Mouse (Mus musculus) lung, embryonic 15.5 days (tissue): ENCODE data around the gene Aldh3b1. TPM values are rescaled to one million over a fixed set of nuclear protein-coding genes. Genes with fewer than 3 reads are reported as not detected.

Experiments
- ATAC-seq: fragments of 200-750 bp; cut with Nextera tagmentation; 2 replicates; pipeline ENCODE4 v1.8.0; 2017; ENCODE audit warnings: moderate number of reproducible peaks, borderline replicate concordance; ENCODE audit not compliant: low FRiP score, low TSS enrichment; ENCODE audit errors: extremely low read depth
- H3K27ac ChIP-seq: fragments of 300-500 bp; sonication (generic); 2 replicates; pipeline ENCODE4 v1.5.1; 2015; ENCODE audit warnings: moderate library complexity, mild to moderate bottlenecking, inconsistent platforms
- H3K27me3 ChIP-seq: fragments of 300-500 bp; sonication (generic); 2 replicates; pipeline ENCODE4 v1.6.1; 2015; ENCODE audit warnings: inconsistent platforms
- H3K36me3 ChIP-seq: fragments of 300-500 bp; sonication (generic); 2 replicates; pipeline ENCODE4 v1.6.1; 2015; ENCODE audit warnings: inconsistent platforms
- H3K4me1 ChIP-seq: fragments of 300-500 bp; sonication (generic); 2 replicates; pipeline ENCODE4 v1.6.1; 2015; ENCODE audit warnings: inconsistent platforms
- H3K4me2 ChIP-seq: fragments of 300-500 bp; sonication (generic); 2 replicates; pipeline ENCODE4 v1.6.1; 2015; ENCODE audit warnings: inconsistent platforms, mild to moderate bottlenecking, moderate library complexity
- H3K4me3 ChIP-seq: fragments of 300-500 bp; sonication (generic); 2 replicates; pipeline ENCODE4 v1.5.1; 2015; ENCODE audit warnings: mild to moderate bottlenecking, inconsistent platforms
- H3K9ac ChIP-seq: fragments of 300-500 bp; sonication (generic); 2 replicates; pipeline ENCODE4 v1.6.1; 2015; ENCODE audit warnings: inconsistent platforms
- H3K9me3 ChIP-seq: fragments of 300-500 bp; sonication (generic); 2 replicates; pipeline ENCODE4 v1.6.1; 2016; ENCODE audit warnings: inconsistent platforms
- WGBS: fragments of 180-500 bp; shearing (Covaris S2); methylation state at CpG from one replicate; pipeline ENCODE4 v1.1.7; 2015; 5-methylcytosine and 5-hydroxymethylcytosine counted together
- polyA plus RNA-seq: library from polyadenylated mRNA; unstranded; fragments of >200 nt; fragmentation: Nextera tagmentation; extraction: Ambion mirVana; gene quantifications from 2 replicates; pipeline ENCODE4 v1.2.1, GENCODE M21; 2015

Aldh3b1 gene
- polyA plus RNA-seq, 1 experiment from 2014 or later: 4.6 TPM

GRCm38 (mm10) chr19:3890181-3890580, 39.4 kb downstream of the Aldh3b1 start:
- H3K4me1 ChIP-seq: peaks cover 1% of the 10 kb centered on the region
- ATAC-seq: no peak
- 76% methylated on average over 8 of the region's 8 CpGs for WGBS
- H3K4me3 ChIP-seq: no peak overlapping the region
- H3K4me2 ChIP-seq: no peak overlapping the region
- peaks cover 79% of the 10 kb centered on the region for H3K36me3 ChIP-seq
- H3K27ac ChIP-seq: no peak overlapping the region
- no peak overlapping the region for H3K9ac ChIP-seq
- H3K27me3 ChIP-seq: no peaks in the 10 kb centered on the region
- H3K9me3 ChIP-seq: no peaks in the 10 kb centered on the region

DNA sequence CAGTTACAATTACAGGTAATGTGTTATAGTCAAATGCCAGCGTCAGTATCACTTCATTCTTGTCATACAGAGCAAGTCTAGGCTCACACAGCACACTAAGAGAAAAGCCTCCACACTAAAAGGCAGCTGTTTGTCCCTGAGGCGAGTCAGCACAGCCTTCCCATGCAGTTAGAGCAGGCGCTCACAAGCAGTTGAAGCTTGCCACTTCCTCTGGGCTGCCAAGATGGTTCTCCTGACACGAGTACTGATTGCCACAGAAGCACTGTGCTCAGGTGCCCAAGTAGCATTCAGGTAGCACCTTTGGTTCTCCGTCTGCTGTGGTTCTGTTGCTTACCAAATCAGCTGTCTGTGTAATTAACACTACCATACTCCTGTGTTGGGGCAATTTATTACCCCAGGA, 40.5 kb downstream of the Aldh3b1 start:
- WGBS: 77% methylated on average over 5 of the region's 5 CpGs
- H3K27ac ChIP-seq: no peak overlapping the region
- no peaks in the 10 kb centered on the region for H3K9me3 ChIP-seq
- ATAC-seq: no peak
- peaks cover 69% of the 10 kb centered on the region for H3K36me3 ChIP-seq
- H3K27me3 ChIP-seq: no peaks in the 10 kb centered on the region
- H3K4me2 ChIP-seq: no peak overlapping the region
- H3K9ac ChIP-seq: no peak overlapping the region
- no peak overlapping the region for H3K4me3 ChIP-seq
- H3K4me1 ChIP-seq: peaks cover 12% of the 10 kb centered on the region

DNA sequence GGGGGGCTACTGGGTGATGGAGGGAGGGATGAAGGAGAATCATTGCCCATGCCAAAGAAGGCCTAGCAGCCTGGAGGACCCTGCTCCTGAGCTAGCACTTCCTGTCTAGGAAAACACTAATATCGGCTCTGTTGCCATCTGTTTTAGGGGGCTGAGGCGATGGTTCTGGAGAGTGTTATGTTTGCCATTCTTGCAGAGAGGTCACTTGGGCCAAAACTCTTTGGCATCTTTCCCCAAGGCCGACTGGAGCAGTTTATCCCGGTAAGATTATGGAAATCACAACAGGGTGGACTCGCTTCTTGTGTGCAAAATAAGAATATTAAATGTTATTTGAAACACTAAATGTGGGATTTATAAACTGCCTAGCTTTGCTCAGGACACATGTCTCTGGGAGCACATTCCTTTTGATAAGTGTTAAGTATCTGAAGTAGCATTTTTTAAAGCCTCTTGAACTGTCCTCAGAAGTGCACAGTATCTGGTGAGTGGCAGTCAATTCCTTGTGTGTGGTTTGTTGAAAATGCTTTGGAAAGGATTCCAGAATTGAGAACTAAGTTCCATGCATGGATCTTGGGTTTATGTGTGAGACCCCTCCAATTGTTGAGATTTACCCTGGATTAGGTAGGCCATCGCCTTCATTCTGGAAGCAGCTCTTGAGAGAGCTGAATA, 45.1 kb downstream of the Aldh3b1 start:
- Histone ChIP-seq H3K27ac (peak overlapping the region; percentile 71), H3K4me3 (no peak overlapping the region), H3K27me3 (no peaks in the 10 kb centered on the region), H3K9me3 (no peaks in the 10 kb centered on the region), H3K9ac (no peak overlapping the region), H3K36me3 (peaks cover 26% of the 10 kb centered on the region), H3K4me2 (no peak overlapping the region), H3K4me1 (peaks cover 38% of the 10 kb centered on the region)
- WGBS: 33% methylated on average over 6 of the region's 6 CpGs
- ATAC-seq: no peak

DNA sequence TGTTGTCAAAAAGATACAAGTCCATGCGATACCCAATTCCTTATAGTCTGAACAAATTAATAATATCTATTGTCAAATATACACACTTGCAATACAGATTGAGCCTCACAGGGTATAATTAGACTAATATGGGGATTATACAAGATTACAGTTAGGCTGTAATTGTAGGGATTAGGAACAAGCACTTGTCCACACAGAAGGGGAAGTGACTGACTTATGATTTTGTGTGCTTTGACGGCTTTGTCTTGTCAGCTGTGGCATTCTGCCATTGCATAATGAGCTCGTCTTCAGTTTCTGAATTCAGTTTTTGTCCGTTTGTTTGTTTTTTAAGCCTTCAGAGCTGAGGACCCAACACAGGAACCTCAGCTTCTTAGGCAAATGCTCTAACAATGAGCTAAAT, 47.4 kb downstream of the Aldh3b1 start:
- no peak for ATAC-seq
- no peak overlapping the region for H3K27ac ChIP-seq
- H3K36me3 ChIP-seq: peaks cover 9% of the 10 kb centered on the region; the same call in 1 of the 2 replicates
- no peak overlapping the region for H3K4me3 ChIP-seq
- H3K4me1 ChIP-seq: peaks cover 38% of the 10 kb centered on the region
- H3K4me2 ChIP-seq: no peak overlapping the region
- H3K9me3 ChIP-seq: no peaks in the 10 kb centered on the region
- H3K9ac ChIP-seq: no peak overlapping the region
- WGBS: 75% methylated on average over 4 of the region's 4 CpGs
- no peaks in the 10 kb centered on the region for H3K27me3 ChIP-seq

DNA sequence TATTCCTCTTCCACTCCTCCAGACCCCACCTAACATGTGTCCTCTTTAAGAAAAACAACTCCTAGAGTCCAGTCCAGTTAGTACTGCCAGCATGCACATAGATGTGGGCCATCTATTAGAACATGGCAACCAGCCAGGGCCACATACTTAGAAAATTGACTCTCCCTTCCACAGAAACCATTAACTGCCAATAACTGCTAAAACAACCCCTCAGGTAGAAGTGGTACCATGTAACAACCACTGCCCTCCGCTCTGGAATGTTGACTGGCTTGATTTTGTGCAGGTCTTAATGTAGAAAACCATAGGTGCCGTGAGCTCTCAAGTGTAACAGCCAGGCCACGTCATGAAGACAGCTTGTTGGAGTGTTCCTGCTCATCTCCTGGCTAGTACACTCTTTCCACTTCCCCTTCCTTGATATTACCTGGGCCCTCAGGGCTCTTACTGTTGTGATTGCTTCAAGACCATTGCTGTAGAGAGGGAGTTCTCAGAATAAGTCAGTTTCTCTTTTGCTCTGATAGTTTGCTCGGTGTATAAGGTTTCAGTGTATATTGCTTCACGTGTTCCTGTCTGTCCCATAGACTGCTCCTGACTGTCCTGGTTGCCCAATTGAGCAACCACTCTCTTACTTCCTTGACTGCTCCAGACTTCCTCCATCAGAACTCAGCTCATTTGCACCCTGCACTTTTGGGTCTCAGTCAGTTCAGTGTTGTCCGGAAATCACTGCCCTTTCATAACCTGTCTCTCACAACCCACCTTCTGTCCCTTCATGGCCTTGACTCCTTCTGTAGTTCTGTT, 49.4 kb downstream of the Aldh3b1 start:
- 60% methylated on average over 6 of the region's 6 CpGs for WGBS
- H3K4me1 ChIP-seq: peaks cover 37% of the 10 kb centered on the region
- H3K4me3 ChIP-seq: no peak overlapping the region
- H3K27me3 ChIP-seq: no peaks in the 10 kb centered on the region
- H3K9me3 ChIP-seq: no peaks in the 10 kb centered on the region
- H3K36me3 ChIP-seq: no peaks in the 10 kb centered on the region
- H3K9ac ChIP-seq: no peak overlapping the region
- peak overlapping the region; percentile 49 for H3K27ac ChIP-seq
- no peak overlapping the region for H3K4me2 ChIP-seq
- peak; percentile 37; the same call in 1 of the 2 replicates for ATAC-seq

- H3K4me2 ChIP-seq: no peak overlapping the region
- H3K9me3 ChIP-seq: no peaks in the 10 kb centered on the region
- H3K27me3 ChIP-seq: no peaks in the 10 kb centered on the region
- no peak overlapping the region for H3K4me3 ChIP-seq
- peaks cover 8% of the 10 kb centered on the region for H3K4me1 ChIP-seq
- H3K27ac ChIP-seq: no peak overlapping the region
- no peak for ATAC-seq
- H3K9ac ChIP-seq: no peak overlapping the region
- no peaks in the 10 kb centered on the region for H3K36me3 ChIP-seq
- WGBS: 67% methylated on average over 7 of the region's 7 CpGs
These were observed 54.6 kb downstream of the Aldh3b1 start for GRCm38 (mm10) chr19:3875045-3875444.

DNA sequence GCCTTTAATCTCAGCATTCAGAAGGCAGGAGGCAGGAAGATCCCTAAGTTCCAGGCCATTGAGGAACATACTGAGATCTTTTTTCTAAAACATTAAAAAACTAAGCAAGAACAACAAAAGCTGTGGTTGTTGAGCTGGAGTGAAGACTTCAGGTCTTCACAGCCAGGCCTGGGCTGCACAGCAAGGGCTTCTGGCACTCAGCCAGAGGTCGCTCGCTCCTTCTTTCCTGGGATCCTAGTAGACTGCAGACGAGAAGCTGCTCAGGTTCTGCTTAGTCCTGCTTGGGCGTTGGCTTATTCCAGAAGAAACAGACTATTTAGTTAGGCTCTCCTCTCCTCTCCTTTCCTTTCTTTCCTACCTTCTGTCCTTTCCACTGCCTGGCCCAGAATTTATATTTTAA, 57.2 kb downstream of the Aldh3b1 start:
- no peak overlapping the region for H3K4me3 ChIP-seq
- 46% methylated on average over 4 of the region's 4 CpGs for WGBS
- no peaks in the 10 kb centered on the region for H3K36me3 ChIP-seq
- H3K27me3 ChIP-seq: no peaks in the 10 kb centered on the region
- H3K4me1 ChIP-seq: peaks cover 8% of the 10 kb centered on the region; the same call in 1 of the 2 replicates
- no peak overlapping the region for H3K27ac ChIP-seq
- H3K9me3 ChIP-seq: no peaks in the 10 kb centered on the region
- ATAC-seq: no peak
- no peak overlapping the region for H3K9ac ChIP-seq
- H3K4me2 ChIP-seq: no peak overlapping the region

GRCm38 (mm10) chr19:3871468-3871867, 58.1 kb downstream of the Aldh3b1 start:
- Histone ChIP-seq H3K9me3 (no peaks in the 10 kb centered on the region), H3K4me1 (peaks cover 8% of the 10 kb centered on the region; the same call in 1 of the 2 replicates), H3K9ac (no peak overlapping the region), H3K4me3 (no peak overlapping the region), H3K36me3 (peaks cover 3% of the 10 kb centered on the region), H3K4me2 (no peak overlapping the region), H3K27me3 (no peaks in the 10 kb centered on the region), H3K27ac (no peak overlapping the region)
- no peak for ATAC-seq

DNA sequence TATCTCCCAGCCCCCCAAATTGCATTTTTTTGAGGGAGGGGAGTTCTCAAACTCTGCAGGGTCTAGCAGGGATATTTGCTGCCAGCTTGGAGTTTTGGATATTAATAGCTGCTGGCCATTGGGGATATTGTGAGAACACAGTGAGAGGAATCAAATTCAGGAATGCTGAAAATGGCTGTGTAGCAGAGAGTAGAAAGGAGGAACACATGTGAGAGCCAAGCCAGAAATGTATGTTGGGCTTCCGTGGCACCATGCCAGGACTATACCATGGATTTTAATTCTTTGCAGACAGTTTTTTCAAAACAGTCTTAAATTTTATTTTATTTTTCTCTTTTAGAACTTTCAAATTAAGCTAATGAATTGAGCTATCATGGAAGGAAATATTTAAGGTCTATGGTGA, 61.3 kb downstream of the Aldh3b1 start:
- no peak overlapping the region for H3K4me3 ChIP-seq
- peaks cover 22% of the 10 kb centered on the region for H3K36me3 ChIP-seq
- no peak overlapping the region for H3K27ac ChIP-seq

GRCm38 (mm10) chr19:3864960-3865359, 64.6 kb downstream of the Aldh3b1 start:
- H3K4me1 ChIP-seq: 0 out of 2 replicates have a peak, but pooled peaks cover 4% of the 10 kb centered on the region
- H3K4me2 ChIP-seq: no peak overlapping the region
- H3K27ac ChIP-seq: no peak overlapping the region
- WGBS: 81% methylated on average over 2 of the region's 2 CpGs
- H3K27me3 ChIP-seq: no peaks in the 10 kb centered on the region
- no peaks in the 10 kb centered on the region for H3K9me3 ChIP-seq
- H3K4me3 ChIP-seq: no peak overlapping the region
- peaks cover 22% of the 10 kb centered on the region for H3K36me3 ChIP-seq
- no peak for ATAC-seq
- no peak overlapping the region for H3K9ac ChIP-seq

More for the DNA sequence above, 61.3 kb downstream of the Aldh3b1 start:
- no peak for ATAC-seq
- peaks cover 8% of the 10 kb centered on the region; the same call in 1 of the 2 replicates for H3K4me1 ChIP-seq
- H3K27me3 ChIP-seq: no peaks in the 10 kb centered on the region
- H3K4me2 ChIP-seq: no peak overlapping the region
- WGBS: 59% methylated on average over 1 of the region's 1 CpGs
- no peaks in the 10 kb centered on the region for H3K9me3 ChIP-seq
- no peak overlapping the region for H3K9ac ChIP-seq
